Mouse (Mus musculus) embryonic facial prominence, embryonic 11.5 days (tissue): Measurements from ENCODE around the gene Atp2b2. TPM values are rescaled to one million over a fixed set of nuclear protein-coding genes. Genes with fewer than 3 reads are reported as not detected.

Experiments used
- ATAC-seq: fragments of 200-750 bp; cut with Nextera tagmentation; replicated peaks from 2 replicates; pipeline ENCODE4 v1.8.0; 2017; ENCODE audit warnings: low read depth; ENCODE audit not compliant: insufficient number of reproducible peaks, low FRiP score, low TSS enrichment
- DNase-seq: peaks from one replicate; pipeline ENCODE4 v3.0.0-alpha.2; 2015; ENCODE audit warnings: low spot score
- H3K27ac ChIP-seq: fragments of 300-500 bp; sonication (generic); replicated peaks from 2 replicates; pipeline ENCODE4 v1.5.1; 2014; ENCODE audit warnings: mild to moderate bottlenecking, low read depth, low read length, control low read depth
- H3K27me3 ChIP-seq: fragments of 300-500 bp; sonication (generic); 2 replicates; pipeline ENCODE4 v1.6.1; 2014; ENCODE audit warnings: mild to moderate bottlenecking, low read length, moderate library complexity, mixed read lengths; ENCODE audit not compliant: control insufficient read depth, insufficient read depth
- H3K36me3 ChIP-seq: fragments of 300-500 bp; sonication (generic); replicated peaks from 2 replicates; pipeline ENCODE4 v1.6.1; 2014; ENCODE audit warnings: low read depth, mild to moderate bottlenecking, low read length, moderate library complexity, mixed read lengths; ENCODE audit not compliant: control insufficient read depth, insufficient read depth
- H3K4me1 ChIP-seq: fragments of 300-500 bp; sonication (generic); 2 replicates; pipeline ENCODE4 v1.6.1; 2014; ENCODE audit warnings: low read length, mixed read lengths; ENCODE audit not compliant: control insufficient read depth, insufficient read depth
- H3K4me2 ChIP-seq: fragments of 300-500 bp; sonication (generic); 2 replicates; pipeline ENCODE4 v1.6.1; 2014; ENCODE audit warnings: low read depth, mild to moderate bottlenecking, control low read depth, low read length, moderate library complexity
- H3K4me3 ChIP-seq: fragments of 300-500 bp; sonication (generic); 2 replicates; pipeline ENCODE4 v1.5.1; 2014; ENCODE audit warnings: low read depth, low read length, control low read depth
- H3K9ac ChIP-seq: fragments of 300-500 bp; sonication (generic); replicated peaks from 2 replicates; pipeline ENCODE4 v1.6.1; 2014; ENCODE audit warnings: mild to moderate bottlenecking, control low read depth, low read length
- H3K9me3 ChIP-seq: fragments of 300-500 bp; sonication (generic); replicated peaks from 2 replicates; pipeline ENCODE4 v1.6.1; 2016; ENCODE audit warnings: mild to moderate bottlenecking, low read length, inconsistent platforms, mixed read lengths; ENCODE audit not compliant: control insufficient read depth
- whole genome bisulfite sequencing: fragments of 180-500 bp; shearing (Covaris S2); extraction: QIAGEN DNeasy Blood & Tissue Kit; methylation state at CpG from one replicate; pipeline ENCODE4 v1.1.7; 2014; 5-methylcytosine and 5-hydroxymethylcytosine counted together
- polyA plus RNA-seq: library from polyadenylated mRNA; unstranded; fragments of >200 nt; fragmentation: Nextera tagmentation; extraction: Ambion mirVana; gene quantifications from 2 replicates; pipeline ENCODE4 v1.2.1, GENCODE M21; 2014

The Atp2b2 gene
- polyA plus RNA-seq, 1 experiment from 2014 or later = 0.95 TPM

- DNase-seq (no peak), ATAC-seq (no peak)
- H3K9me3 ChIP-seq = no peaks in the 10 kb centered on the region
- no peak overlapping the region for H3K4me3 ChIP-seq
- no peak overlapping the region for H3K9ac ChIP-seq
- H3K27me3 ChIP-seq = no peaks in the 10 kb centered on the region
- H3K4me2 ChIP-seq = no peak overlapping the region
- H3K27ac ChIP-seq = no peak overlapping the region
- no peaks in the 10 kb centered on the region for H3K36me3 ChIP-seq
- H3K4me1 ChIP-seq = no peaks in the 10 kb centered on the region
- 61% methylated on average over 2 of the region's 2 CpGs for WGBS
These were observed 167.2 kb downstream of the Atp2b2 start for GRCm38 (mm10) chr6:113875201-113875600.

- WGBS = 62% methylated on average over 7 of the region's 7 CpGs
- DNase-seq (no peak), ATAC-seq (no peak)
- H3K4me1 ChIP-seq = no peaks in the 10 kb centered on the region
- no peaks in the 10 kb centered on the region for H3K36me3 ChIP-seq
- H3K27me3 ChIP-seq = no peaks in the 10 kb centered on the region
- H3K9me3 ChIP-seq = no peaks in the 10 kb centered on the region
- no peak overlapping the region for H3K4me3 ChIP-seq
- H3K27ac ChIP-seq = no peak overlapping the region
- no peak overlapping the region for H3K9ac ChIP-seq
- no peak overlapping the region for H3K4me2 ChIP-seq
These were observed 169.8 kb downstream of the Atp2b2 start for GRCm38 (mm10) chr6:113872654-113873053.

- Histone ChIP-seq H3K36me3 (no peaks in the 10 kb centered on the region), H3K9me3 (no peaks in the 10 kb centered on the region), H3K9ac (no peak overlapping the region), H3K4me2 (no peak overlapping the region), H3K4me3 (no peak overlapping the region), H3K27ac (no peak overlapping the region), H3K27me3 (no peaks in the 10 kb centered on the region), H3K4me1 (no peaks in the 10 kb centered on the region)
- DNase-seq (no peak), ATAC-seq (no peak)
- 80% methylated on average over 9 of the region's 9 CpGs for WGBS
These were observed 171.6 kb downstream of the Atp2b2 start for GRCm38 (mm10) chr6:113870775-113871174.

- H3K4me3 ChIP-seq = no peak overlapping the region
- H3K27me3 ChIP-seq = no peaks in the 10 kb centered on the region
- ATAC-seq (no peak), DNase-seq (no peak)
- H3K27ac ChIP-seq = no peak overlapping the region
- H3K9ac ChIP-seq = no peak overlapping the region
- H3K9me3 ChIP-seq = no peaks in the 10 kb centered on the region
- no peaks in the 10 kb centered on the region for H3K36me3 ChIP-seq
- WGBS = 72% methylated on average over 6 of the region's 6 CpGs
- H3K4me1 ChIP-seq = no peaks in the 10 kb centered on the region
- H3K4me2 ChIP-seq = no peak overlapping the region
These were observed 173.9 kb downstream of the Atp2b2 start for GRCm38 (mm10) chr6:113868552-113868951.

- Histone ChIP-seq H3K27me3 (no peaks in the 10 kb centered on the region), H3K36me3 (no peaks in the 10 kb centered on the region), H3K4me1 (no peaks in the 10 kb centered on the region), H3K4me2 (no peak overlapping the region), H3K27ac (no peak overlapping the region), H3K9me3 (no peaks in the 10 kb centered on the region), H3K9ac (no peak overlapping the region), H3K4me3 (no peak overlapping the region)
- no peak for DNase-seq
- no peak for ATAC-seq
- 75% methylated on average over 7 of the region's 7 CpGs for WGBS
These were observed 176.7 kb downstream of the Atp2b2 start for GRCm38 (mm10) chr6:113865699-113866098.

- WGBS = 59% methylated on average over 8 of the region's 8 CpGs
- Histone ChIP-seq H3K4me3 (no peak overlapping the region), H3K9me3 (no peaks in the 10 kb centered on the region), H3K9ac (no peak overlapping the region), H3K4me1 (no peaks in the 10 kb centered on the region), H3K27me3 (no peaks in the 10 kb centered on the region), H3K27ac (no peak overlapping the region), H3K36me3 (no peaks in the 10 kb centered on the region), H3K4me2 (no peak overlapping the region)
- ATAC-seq (no peak), DNase-seq (no peak)
These were observed 177.6 kb downstream of the Atp2b2 start for GRCm38 (mm10) chr6:113864812-113865211.

- Histone ChIP-seq H3K4me2 (no peak overlapping the region), H3K9ac (no peak overlapping the region), H3K4me1 (no peaks in the 10 kb centered on the region), H3K4me3 (no peak overlapping the region), H3K27me3 (no peaks in the 10 kb centered on the region), H3K9me3 (no peaks in the 10 kb centered on the region), H3K36me3 (no peaks in the 10 kb centered on the region), H3K27ac (no peak overlapping the region)
- DNase-seq (no peak), ATAC-seq (no peak)
- WGBS = 74% methylated on average over 4 of the region's 4 CpGs
These were observed 179.5 kb downstream of the Atp2b2 start for GRCm38 (mm10) chr6:113862955-113863354.

GRCm38 (mm10) chr6:113861938-113862337 lies 180.5 kb downstream of the Atp2b2 start:
- Histone ChIP-seq H3K27ac (no peak overlapping the region), H3K27me3 (no peaks in the 10 kb centered on the region), H3K36me3 (no peaks in the 10 kb centered on the region), H3K4me3 (no peak overlapping the region), H3K4me1 (no peaks in the 10 kb centered on the region), H3K9ac (no peak overlapping the region), H3K9me3 (no peaks in the 10 kb centered on the region), H3K4me2 (no peak overlapping the region)
- WGBS = 67% methylated on average over 3 of the region's 3 CpGs
- ATAC-seq (no peak), DNase-seq (no peak)
